Mouse (Mus musculus) megakaryocyte, adult 5-6 weeks (primary cell): ENCODE results near the gene Sumo2. TPM values are rescaled to one million over a fixed set of nuclear protein-coding genes. Genes with fewer than 3 reads are reported as not detected.
"Not testable (repeated sequence)": the region's sequence is repeated elsewhere in the genome, so short reads cannot be mapped to it uniquely, and the experiment has no call there.

Source experiments
- ATAC-seq: 2 replicates; pipeline ENCODE4 v1.8.0; 2016; ENCODE audit warnings: mild to moderate bottlenecking, inconsistent platforms; ENCODE audit not compliant: poor library complexity, severe bottlenecking
- total RNA-seq, 2 experiments: library from RNA; stranded (forward) in 1 of 2; stranded (reverse) in 1 of 2; fragments of 153-499, 151-499 nt in 1 of 2; fragments of 221-1000, 200-1000 nt in 1 of 2; gene quantifications; 2 replicates each; pipeline versions ENCODE4 v1.2.3 to v1.2.4; 2015 to 2017

Gene Sumo2
- total RNA-seq, 2 experiments from 2014 or later: 413 to 587 TPM

DNA sequence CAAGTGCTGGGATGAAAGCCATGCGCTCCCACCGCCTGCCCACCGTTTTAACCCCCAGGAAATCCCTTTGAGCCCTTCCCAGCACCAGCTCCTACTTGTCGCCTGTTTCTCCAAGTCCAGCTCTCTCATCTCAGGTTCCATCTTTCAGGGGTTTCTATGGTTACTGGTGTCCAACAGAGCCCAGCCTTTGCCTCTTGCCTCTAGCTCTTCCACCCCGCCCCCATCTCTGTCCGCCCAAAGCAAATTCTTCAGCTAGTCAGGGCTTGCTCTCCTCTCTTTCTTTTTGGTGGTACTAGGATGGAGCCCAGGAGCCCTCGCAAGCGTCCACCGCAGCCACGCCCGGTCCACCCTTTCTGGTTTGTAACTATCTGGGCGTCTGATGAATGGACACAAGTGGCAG, 50.9 kb downstream of the Sumo2 start:
- ATAC-seq: no peak

DNA sequence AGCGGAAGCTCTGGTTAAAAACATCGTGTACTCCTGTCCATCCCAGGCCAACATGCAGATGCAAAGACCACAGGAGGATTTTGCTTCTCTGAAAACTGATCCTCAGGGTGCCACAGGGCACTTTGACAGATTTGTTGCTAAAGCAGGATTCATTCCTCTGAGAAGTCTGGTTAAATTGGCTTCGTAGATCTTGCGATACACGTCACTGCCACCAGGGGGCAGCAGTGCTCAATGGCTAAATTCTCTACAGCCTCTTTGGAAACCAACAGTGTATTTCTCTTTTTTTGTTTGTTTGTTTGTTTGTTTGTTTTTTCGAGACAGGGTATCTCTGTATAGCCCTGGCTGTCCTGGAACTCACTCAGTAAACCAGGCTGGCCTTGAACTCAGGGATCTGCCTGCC, 52.4 kb downstream of the Sumo2 start:
- ATAC-seq: peak; percentile 80

DNA sequence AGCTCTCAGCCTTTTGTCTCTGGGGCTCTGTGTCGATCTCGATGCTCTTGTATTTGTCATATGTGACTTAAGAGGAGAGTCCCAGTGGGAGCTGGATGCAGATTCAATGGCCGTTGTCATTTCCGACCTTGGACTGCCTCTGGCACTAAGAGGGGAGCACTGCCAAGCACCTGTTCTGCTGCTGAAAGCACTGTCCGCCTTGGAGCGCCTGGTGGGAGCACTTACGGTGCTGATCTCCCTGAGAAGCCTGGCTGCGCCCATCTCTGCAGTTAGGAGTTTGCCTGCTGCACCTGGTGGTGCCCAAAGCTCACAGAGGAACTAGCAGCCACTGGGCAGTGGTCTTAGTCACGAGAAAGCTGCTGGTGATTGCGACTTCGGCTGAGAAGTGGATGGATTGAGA, 52.8 kb downstream of the Sumo2 start:
- ATAC-seq: no peak

DNA sequence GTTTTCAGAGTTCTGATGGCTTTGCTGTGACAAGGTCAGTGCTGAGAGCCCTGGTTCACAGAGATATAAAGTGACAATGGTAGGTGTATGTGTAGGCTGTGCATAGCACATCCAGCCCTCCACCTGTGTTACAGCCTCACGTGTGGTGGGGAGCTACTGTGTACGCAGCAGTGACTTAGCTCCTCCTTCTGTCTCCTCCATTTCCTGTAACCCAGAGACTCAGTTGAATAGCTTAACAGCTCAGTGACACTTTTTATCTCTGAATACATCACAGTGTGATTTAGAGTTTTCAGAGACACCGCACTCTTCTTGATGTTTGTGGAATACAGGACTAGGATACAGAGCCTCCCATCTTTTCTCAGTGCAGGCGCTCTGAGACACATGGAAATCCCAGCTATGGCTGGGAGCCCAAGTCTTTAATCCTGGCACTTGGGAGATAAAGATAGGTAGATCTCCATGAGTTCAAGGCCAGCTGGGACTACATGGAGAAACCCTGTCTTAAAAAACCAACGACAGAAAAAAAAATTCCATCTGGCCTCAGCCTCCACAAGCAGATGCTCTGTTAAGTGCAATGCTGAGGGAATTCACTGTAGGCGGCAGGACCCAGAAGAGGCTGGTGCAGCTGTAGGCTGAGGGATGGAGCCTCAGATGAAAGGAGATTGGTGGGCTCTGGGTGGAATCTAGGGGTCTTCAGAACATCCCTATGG, 54.4 kb downstream of the Sumo2 start:
- ATAC-seq: no peak

DNA sequence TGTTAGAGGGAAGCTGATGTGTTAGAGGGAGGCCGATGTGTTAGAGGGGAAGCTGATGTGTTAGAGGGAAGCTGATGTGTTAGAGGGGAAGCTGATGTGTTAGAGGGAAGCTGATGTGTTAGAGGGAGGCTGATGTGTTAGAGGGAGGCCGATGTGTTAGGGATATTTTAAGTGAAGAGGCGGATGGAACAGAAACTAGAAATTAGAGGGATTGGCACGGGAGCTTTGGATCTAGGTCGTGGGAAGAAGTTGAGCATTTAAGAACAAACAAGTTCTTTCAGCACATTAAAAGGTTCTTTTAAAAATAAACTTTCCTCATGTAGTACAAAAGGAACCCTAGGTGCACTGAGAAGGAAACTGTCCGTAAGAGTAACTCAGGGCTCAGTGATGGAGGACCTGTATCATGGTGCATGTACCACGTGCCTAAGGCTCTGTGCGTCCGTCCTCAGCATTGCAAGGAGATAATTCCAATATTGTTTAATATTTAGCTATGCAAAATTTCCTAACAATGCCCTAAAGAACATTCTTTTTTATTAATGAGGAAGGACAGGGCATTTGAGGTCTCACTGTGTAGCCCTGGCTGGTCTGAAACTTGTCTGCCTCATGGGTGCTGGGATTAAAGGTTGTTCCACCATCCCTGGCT, 57.7 kb downstream of the Sumo2 start:
- ATAC-seq: no peak

DNA sequence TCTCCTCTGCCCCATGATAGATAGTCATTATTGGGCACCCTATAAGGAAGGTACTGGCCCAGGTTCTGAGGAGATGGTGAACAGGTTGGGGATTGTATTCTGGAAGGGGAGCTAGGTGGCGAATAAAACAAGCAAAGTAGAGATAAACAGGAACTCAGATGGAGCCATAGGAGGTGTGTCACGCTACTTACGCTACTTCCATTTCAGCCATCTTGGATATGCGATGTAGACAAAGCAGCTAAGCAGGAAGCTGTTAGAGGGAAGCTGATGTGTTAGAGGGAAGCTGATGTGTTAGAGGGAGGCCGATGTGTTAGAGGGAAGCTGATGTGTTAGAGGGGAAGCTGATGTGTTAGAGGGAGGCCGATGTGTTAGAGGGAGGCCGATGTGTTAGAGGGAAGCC, 58.7 kb downstream of the Sumo2 start:
- ATAC-seq: peak; percentile 74

DNA sequence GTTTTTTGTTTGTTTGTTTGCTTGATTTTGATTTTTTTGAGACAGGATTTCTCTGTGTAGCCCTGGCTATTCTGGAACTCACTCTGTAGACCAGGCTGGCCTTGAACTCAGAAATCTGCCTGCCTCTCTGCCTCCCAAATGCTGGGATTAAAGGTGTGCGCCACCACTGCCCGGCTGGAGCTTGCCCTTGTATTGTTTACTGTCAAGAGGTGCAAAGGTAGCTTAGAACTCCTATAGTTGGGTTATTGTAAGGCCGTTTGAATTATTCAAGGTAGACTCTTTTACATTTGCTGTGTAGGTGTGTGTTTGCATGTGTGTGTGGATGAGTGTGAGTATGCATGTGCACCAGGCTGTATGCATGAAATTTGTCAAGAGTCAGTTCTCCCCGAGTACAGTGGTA, 59.4 kb downstream of the Sumo2 start:
- ATAC-seq: not testable (repeated sequence)

DNA sequence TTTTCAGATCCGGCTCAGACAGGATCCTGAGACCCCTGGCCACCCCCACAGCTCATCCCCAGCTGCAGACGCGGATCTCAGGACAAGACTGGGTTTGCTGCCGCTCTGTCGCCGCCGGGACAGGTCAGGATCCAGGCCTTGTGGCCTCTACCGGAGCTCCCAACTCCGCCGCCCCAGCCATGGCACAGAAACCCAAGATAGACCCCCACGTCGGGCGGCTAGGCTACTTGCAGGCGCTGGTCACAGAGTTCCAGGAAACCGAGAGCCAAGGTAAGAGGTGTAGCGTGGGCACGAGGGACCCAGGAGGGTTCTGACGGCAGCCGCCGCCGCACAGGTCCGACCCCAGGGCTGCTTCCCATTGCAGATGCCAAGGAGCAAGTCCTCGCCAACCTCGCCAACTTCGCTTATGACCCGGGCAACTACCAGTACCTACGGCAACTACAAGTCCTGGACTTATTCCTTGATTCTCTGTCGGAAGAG, 60.3 kb downstream of the Sumo2 start:
- peak; percentile 9; the same call in 1 of the 2 replicates for ATAC-seq

DNA sequence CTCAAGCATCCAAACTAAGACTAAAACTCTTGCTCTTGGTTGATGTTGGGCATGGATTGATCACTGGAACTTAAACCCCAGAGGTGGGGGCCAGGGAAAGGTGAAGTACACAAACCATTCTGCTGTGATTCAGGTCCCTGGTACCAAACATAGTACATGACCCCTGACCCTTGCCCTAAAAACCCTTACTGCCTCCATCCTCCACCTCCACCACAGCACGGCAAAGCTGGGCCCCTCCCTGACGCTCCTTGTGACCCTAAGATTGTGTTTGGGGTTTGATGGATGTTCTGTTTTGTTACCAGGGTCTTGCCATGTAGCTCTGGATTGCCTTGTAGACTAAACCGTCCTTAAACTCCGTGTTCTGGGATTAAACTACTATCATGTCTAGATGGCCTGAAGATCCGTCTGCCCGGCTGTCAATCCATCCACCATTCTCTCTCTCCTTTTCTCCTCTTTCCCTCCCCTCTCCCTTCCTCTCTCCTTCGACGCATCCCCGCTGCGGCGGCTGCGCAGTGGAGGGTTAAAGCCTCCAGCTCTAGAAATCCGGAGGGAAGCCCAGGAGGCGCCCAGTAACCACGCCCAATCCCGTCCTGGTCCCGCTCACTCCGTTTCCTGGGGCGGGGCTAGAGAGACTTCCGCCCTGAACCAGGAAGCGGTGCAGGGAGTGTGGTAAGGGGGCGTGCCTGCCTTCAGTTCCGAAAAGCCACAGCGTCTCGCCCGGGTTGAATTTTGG, 60.9 kb downstream of the Sumo2 start, which contains the start of gene Armc7:
Gene Armc7, plus strand, starts transcription at position 643 of the 733 bp plus-strand sequence.
- ATAC-seq: peak; percentile 86

DNA sequence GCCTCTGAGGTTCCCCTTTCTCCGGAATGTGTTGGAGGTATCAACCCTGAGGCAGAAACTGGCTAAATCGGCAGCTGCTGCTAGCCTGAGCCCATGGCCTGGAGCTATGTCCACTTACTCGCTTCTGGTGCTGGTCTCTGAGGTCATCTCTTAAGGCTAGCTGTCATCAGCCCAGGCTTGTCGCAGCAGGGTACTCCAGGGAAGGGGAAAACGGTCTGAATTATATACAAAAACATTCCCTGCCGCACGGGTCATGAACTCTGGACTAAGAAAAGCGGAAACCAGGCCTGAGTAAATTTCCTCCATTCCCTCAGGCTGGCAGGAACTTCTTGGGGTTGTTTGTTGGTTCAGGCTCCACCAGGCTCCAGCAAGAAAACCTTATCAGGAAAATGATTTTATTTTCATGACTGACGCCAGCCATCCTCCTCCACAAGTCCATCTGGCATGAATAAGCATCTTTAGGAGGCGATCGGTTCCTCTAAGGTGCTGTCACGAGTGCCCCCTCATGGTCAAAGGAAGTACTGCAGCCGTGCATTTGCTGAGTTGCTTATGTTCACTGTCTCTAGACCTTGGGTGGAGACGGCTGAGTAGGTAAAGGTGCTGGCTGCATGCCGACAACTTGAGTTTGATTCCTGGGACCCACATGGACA, 62.3 kb downstream of the Sumo2 start:
- ATAC-seq: peak; percentile 67

Other genes starting within 250 kb of the Sumo2 start
- gene Fads6, start 238.6 kb downstream of the Sumo2 start, total RNA-seq (2015): 0.58 and 0.71 TPM in 2 replicates
- 1.4 and 2.3 TPM in 2 replicates for gene Fads6, start 238.6 kb downstream of the Sumo2 start, total RNA-seq (2017)
- not detected in 2 replicates for gene Otop2, start 229.1 kb downstream of the Sumo2 start, total RNA-seq (2015)
- gene Otop2, start 229.1 kb downstream of the Sumo2 start, total RNA-seq (2017): not detected in 2 replicates
- gene Ush1g, start 214.2 kb downstream of the Sumo2 start, total RNA-seq (2015): not detected in 2 replicates
- not detected in 2 replicates for gene Ush1g, start 214.2 kb downstream of the Sumo2 start, total RNA-seq (2017)
- not detected in 2 replicates for gene Otop3, start 201.5 kb downstream of the Sumo2 start, total RNA-seq (2015)
- gene Otop3, start 201.5 kb downstream of the Sumo2 start, total RNA-seq (2017): not detected in 2 replicates
- gene Hid1, start 168.5 kb downstream of the Sumo2 start, total RNA-seq (2015): 0.27 TPM in 1 of 2 replicates, not detected in the other
- gene Hid1, start 168.5 kb downstream of the Sumo2 start, total RNA-seq (2017): 0.07 and 0.16 TPM in 2 replicates
- 0.21 and 0.58 TPM in 2 replicates for gene Cdr2l, start 154.4 kb downstream of the Sumo2 start, total RNA-seq (2015)
- 0.24 and 0.59 TPM in 2 replicates for gene Cdr2l, start 154.4 kb downstream of the Sumo2 start, total RNA-seq (2017)
- gene Mrpl58, start 132.5 kb downstream of the Sumo2 start, total RNA-seq (2015): 122 and 124 TPM in 2 replicates
- gene Mrpl58, start 132.5 kb downstream of the Sumo2 start, total RNA-seq (2017): 86.9 and 95.9 TPM in 2 replicates
- 740 and 790 TPM in 2 replicates for gene Atp5h, start 116.3 kb downstream of the Sumo2 start, total RNA-seq (2015)
- gene Atp5h, start 116.3 kb downstream of the Sumo2 start, total RNA-seq (2017): 901 and 1,038 TPM in 2 replicates
- gene Kctd2, start 116.1 kb downstream of the Sumo2 start, total RNA-seq (2015): 19.6 and 21.2 TPM in 2 replicates
- 14.5 and 16.8 TPM in 2 replicates for gene Kctd2, start 116.1 kb downstream of the Sumo2 start, total RNA-seq (2017)
- not detected in 2 replicates for gene Trim80, start 95.7 kb downstream of the Sumo2 start, total RNA-seq (2015)
- not detected in 2 replicates for gene Trim80, start 95.7 kb downstream of the Sumo2 start, total RNA-seq (2017)
- 0.09 and 0.42 TPM in 2 replicates for gene Slc16a5, start 73.8 kb downstream of the Sumo2 start, total RNA-seq (2015)
- gene Slc16a5, start 73.8 kb downstream of the Sumo2 start, total RNA-seq (2017): 0.08 and 0.15 TPM in 2 replicates
- gene Armc7, start 60.6 kb downstream of the Sumo2 start, total RNA-seq (2015): 17.2 and 18.5 TPM in 2 replicates
- gene Armc7, start 60.6 kb downstream of the Sumo2 start, total RNA-seq (2017): 19.8 and 38.6 TPM in 2 replicates
- gene Nt5c, start 44.4 kb downstream of the Sumo2 start, total RNA-seq (2015): 80.9 and 84.8 TPM in 2 replicates
- 104 and 113 TPM in 2 replicates for gene Nt5c, start 44.4 kb downstream of the Sumo2 start, total RNA-seq (2017)
- 211 and 220 TPM in 2 replicates for gene Jpt1, start 21.9 kb downstream of the Sumo2 start, total RNA-seq (2015)
- gene Jpt1, start 21.9 kb downstream of the Sumo2 start, total RNA-seq (2017): 181 and 183 TPM in 2 replicates
- 52.2 and 59.7 TPM in 2 replicates for gene Nup85, start 28.2 kb upstream of the Sumo2 start, total RNA-seq (2015)
- 59.5 and 59.9 TPM in 2 replicates for gene Nup85, start 28.2 kb upstream of the Sumo2 start, total RNA-seq (2017)
- 29.0 and 30.2 TPM in 2 replicates for gene Mrps7, start 67.6 kb upstream of the Sumo2 start, total RNA-seq (2015)
- gene Mrps7, start 67.6 kb upstream of the Sumo2 start, total RNA-seq (2017): 11.7 and 29.8 TPM in 2 replicates
- gene Gga3, start 67.8 kb upstream of the Sumo2 start, total RNA-seq (2015): 30.8 and 34.0 TPM in 2 replicates
- 24.0 and 34.2 TPM in 2 replicates for gene Gga3, start 67.8 kb upstream of the Sumo2 start, total RNA-seq (2017)
- gene Mif4gd, start 76.7 kb upstream of the Sumo2 start, total RNA-seq (2015): 23.6 and 28.0 TPM in 2 replicates
- 20.2 and 24.4 TPM in 2 replicates for gene Mif4gd, start 76.7 kb upstream of the Sumo2 start, total RNA-seq (2017)
- 5.7 and 8.0 TPM in 2 replicates for gene Slc25a19, start 92.0 kb upstream of the Sumo2 start, total RNA-seq (2015)
- 13.7 and 25.5 TPM in 2 replicates for gene Slc25a19, start 92.0 kb upstream of the Sumo2 start, total RNA-seq (2017)
- gene Grb2, start 172.3 kb upstream of the Sumo2 start, total RNA-seq (2015): 109 TPM in 2 replicates
- 68.7 and 124 TPM in 2 replicates for gene Grb2, start 172.3 kb upstream of the Sumo2 start, total RNA-seq (2017)
- gene Tmem94, start 229.2 kb upstream of the Sumo2 start, total RNA-seq (2015): 16.1 and 17.1 TPM in 2 replicates
- gene Tmem94, start 229.2 kb upstream of the Sumo2 start, total RNA-seq (2017): 15.9 and 18.8 TPM in 2 replicates